Mouse (Mus musculus) forebrain, embryonic 11.5 days (tissue): ENCODE measurements at regions not wholly inside any gene's neighbourhood (a gene's known extent, or its start where the extent isn't known, plus 50 kb on each side); places are given as distances from the start of the nearest gene placed in this dataset.

Source experiments
- ATAC-seq: fragments of 200-750 bp; cut with Nextera tagmentation; replicated peaks from 2 replicates; pipeline ENCODE4 v1.8.0; 2017; ENCODE audit warnings: moderate TSS enrichment; ENCODE audit not compliant: low FRiP score
- DNase-seq: peaks from one replicate; pipeline ENCODE4 v3.0.0-alpha.2; 2017; ENCODE audit warnings: low spot score
- H3K27ac ChIP-seq: fragments of 300-500 bp; sonication (generic); 2 replicates; pipeline ENCODE4 v1.5.1; 2014; ENCODE audit warnings: low read depth, low read length
- H3K27me3 ChIP-seq: fragments of 300-500 bp; sonication (generic); 2 replicates; pipeline ENCODE4 v1.6.1; 2014; ENCODE audit warnings: mild to moderate bottlenecking, low read length, mixed read lengths; ENCODE audit not compliant: control insufficient read depth, insufficient read depth
- H3K36me3 ChIP-seq: fragments of 300-500 bp; sonication (generic); 2 replicates; pipeline ENCODE4 v1.6.1; 2014; ENCODE audit warnings: mild to moderate bottlenecking, low read length, moderate library complexity, mixed read lengths; ENCODE audit not compliant: control insufficient read depth, insufficient read depth
- H3K4me1 ChIP-seq: fragments of 300-500 bp; sonication (generic); replicated peaks from 2 replicates; pipeline ENCODE4 v1.6.1; 2014; ENCODE audit warnings: low read length, mixed read lengths; ENCODE audit not compliant: control insufficient read depth, insufficient read depth
- H3K4me2 ChIP-seq: fragments of 300-500 bp; sonication (generic); 2 replicates; pipeline ENCODE4 v1.6.1; 2014; ENCODE audit warnings: low read depth, mild to moderate bottlenecking, low read length, moderate library complexity, mixed read lengths; ENCODE audit not compliant: severe bottlenecking
- H3K4me3 ChIP-seq: fragments of 300-500 bp; sonication (generic); 2 replicates; pipeline ENCODE4 v1.5.1; 2014; ENCODE audit warnings: low read depth, low read length
- H3K9ac ChIP-seq: fragments of 300-500 bp; sonication (generic); 2 replicates; pipeline ENCODE4 v1.6.1; 2014; ENCODE audit warnings: low read length
- H3K9me3 ChIP-seq: fragments of 300-500 bp; sonication (generic); 2 replicates; pipeline ENCODE4 v1.6.1; 2016; ENCODE audit warnings: low read length, mixed read lengths; ENCODE audit not compliant: control insufficient read depth
- WGBS: fragments of 180-500 bp; shearing (Covaris S2); extraction: QIAGEN DNeasy Blood & Tissue Kit; methylation state at CpG from one replicate; pipeline ENCODE4 v1.1.7; 2014; 5-methylcytosine and 5-hydroxymethylcytosine counted together

DNA sequence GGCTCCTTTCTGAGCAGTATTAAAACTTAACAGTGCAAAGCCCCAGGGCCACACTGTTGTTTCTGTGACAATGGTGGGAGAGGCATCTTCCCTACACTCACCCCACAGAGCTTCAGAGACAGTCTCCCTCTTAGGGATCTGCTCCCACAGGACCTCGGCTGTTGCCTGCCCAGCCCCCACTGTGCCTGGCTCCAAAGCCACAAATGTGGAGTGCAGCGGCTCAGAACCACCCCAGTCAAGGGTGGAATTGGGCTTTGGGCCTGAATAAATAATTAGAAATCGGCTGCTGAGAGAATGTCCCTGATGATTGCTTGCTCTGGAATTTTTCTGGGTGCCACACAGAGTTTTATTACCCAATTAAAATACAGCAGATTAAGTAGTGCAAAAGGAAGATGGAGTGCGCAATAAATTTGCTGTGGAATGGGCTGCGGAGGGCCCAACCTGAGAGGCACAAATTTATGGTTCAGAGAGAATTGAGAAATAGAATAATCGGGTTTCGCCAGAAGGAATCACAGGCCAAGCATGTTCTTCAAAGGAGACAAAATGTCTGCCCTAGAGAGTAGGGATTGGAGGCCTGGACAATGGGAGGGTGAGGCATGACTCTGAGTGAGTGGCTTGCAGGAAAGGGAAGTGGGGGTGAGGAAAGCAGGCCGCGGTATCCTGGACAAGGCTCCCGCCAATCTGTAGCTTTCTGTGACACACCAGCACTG, 56.4 kb downstream of the Cd24a start:
- no peak for DNase-seq
- Histone ChIP-seq H3K4me2 (no peak overlapping the region), H3K36me3 (no peaks in the 10 kb centered on the region), H3K4me1 (no peaks in the 10 kb centered on the region), H3K4me3 (no peak overlapping the region), H3K9me3 (no peaks in the 10 kb centered on the region), H3K27ac (no peak overlapping the region), H3K9ac (no peak overlapping the region), H3K27me3 (no peaks in the 10 kb centered on the region)
- ATAC-seq: no peak
- 89% methylated on average over 10 of the region's 10 CpGs for WGBS

GRCm38 (mm10) chr10:43641169-43641945, 63.3 kb downstream of the Cd24a start:
- H3K36me3 ChIP-seq: no peaks in the 10 kb centered on the region
- no peak for ATAC-seq
- H3K27ac ChIP-seq: no peak overlapping the region
- no peaks in the 10 kb centered on the region for H3K27me3 ChIP-seq
- no peak for DNase-seq
- no peaks in the 10 kb centered on the region for H3K9me3 ChIP-seq
- H3K4me3 ChIP-seq: no peak overlapping the region
- H3K4me1 ChIP-seq: no peaks in the 10 kb centered on the region
- no peak overlapping the region for H3K4me2 ChIP-seq
- WGBS: 80% methylated on average over 14 of the region's 14 CpGs
- H3K9ac ChIP-seq: no peak overlapping the region

- Histone ChIP-seq H3K4me2 (no peak overlapping the region), H3K9me3 (no peaks in the 10 kb centered on the region), H3K27me3 (no peaks in the 10 kb centered on the region), H3K9ac (no peak overlapping the region), H3K36me3 (no peaks in the 10 kb centered on the region), H3K4me1 (0 out of 2 replicates have a peak, but pooled peaks cover 3% of the 10 kb centered on the region), H3K27ac (no peak overlapping the region), H3K4me3 (no peak overlapping the region)
- ATAC-seq (no peak), DNase-seq (no peak)
- WGBS: 80% methylated on average over 4 of the region's 4 CpGs
Measured at GRCm38 (mm10) chr10:43646326-43646725, 68.2 kb downstream of the Cd24a start.

DNA sequence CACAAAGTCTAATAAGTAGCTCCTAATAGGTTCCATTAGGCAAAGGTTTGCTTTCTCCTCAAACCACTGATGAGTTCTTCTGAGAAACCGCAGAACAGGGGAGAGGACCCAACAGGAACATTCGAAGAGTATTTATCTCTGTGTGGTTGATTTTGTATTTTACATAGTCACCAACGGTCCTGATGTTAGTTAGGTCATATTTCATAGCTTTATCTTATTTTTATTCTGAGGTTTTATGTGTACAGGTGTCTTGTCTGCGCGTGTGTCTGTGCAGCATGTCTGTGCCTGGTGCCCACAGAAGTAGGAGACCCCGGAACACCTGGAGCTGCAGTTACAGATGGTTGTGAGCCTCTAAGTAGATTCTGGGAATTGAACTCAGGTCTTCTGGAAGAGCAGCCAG, 68.9 kb downstream of the Cd24a start:
- Histone ChIP-seq H3K4me2 (no peak overlapping the region), H3K27ac (no peak overlapping the region), H3K9me3 (no peaks in the 10 kb centered on the region), H3K27me3 (no peaks in the 10 kb centered on the region), H3K4me1 (0 out of 2 replicates have a peak, but pooled peaks cover 3% of the 10 kb centered on the region), H3K36me3 (no peaks in the 10 kb centered on the region), H3K9ac (no peak overlapping the region), H3K4me3 (no peak overlapping the region)
- DNase-seq: no peak
- WGBS: 92% methylated on average over 6 of the region's 6 CpGs
- ATAC-seq: no peak

DNA sequence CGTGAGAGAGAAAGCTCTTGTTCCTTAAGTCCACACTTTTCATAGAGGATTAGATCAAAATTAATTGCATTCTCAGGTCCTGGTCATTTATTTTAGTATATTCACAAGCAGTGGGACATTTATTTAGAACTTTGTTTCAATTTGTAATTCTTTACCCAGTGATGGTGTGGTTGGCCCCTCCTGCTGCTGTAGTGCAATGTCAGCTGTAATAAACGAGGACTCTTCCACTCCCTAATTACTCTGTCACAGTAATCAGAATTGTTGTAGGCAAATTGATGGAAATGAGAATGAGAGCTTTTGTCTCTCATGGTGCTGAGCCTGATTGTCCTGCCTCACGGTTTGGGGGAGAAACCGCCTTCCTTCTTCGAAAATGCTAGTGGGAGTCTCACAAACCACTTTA, 70.1 kb downstream of the Cd24a start:
- H3K27me3 ChIP-seq: no peaks in the 10 kb centered on the region
- ATAC-seq (no peak), DNase-seq (no peak)
- H3K4me1 ChIP-seq: 0 out of 2 replicates have a peak, but pooled peaks cover 3% of the 10 kb centered on the region
- no peaks in the 10 kb centered on the region for H3K36me3 ChIP-seq
- no peak overlapping the region for H3K9ac ChIP-seq
- H3K4me2 ChIP-seq: no peak overlapping the region
- H3K4me3 ChIP-seq: no peak overlapping the region
- 54% methylated on average over 5 of the region's 5 CpGs for WGBS
- no peak overlapping the region for H3K27ac ChIP-seq
- H3K9me3 ChIP-seq: no peaks in the 10 kb centered on the region

GRCm38 (mm10) chr10:43648815-43649447, 70.8 kb downstream of the Cd24a start:
- Histone ChIP-seq H3K4me3 (no peak overlapping the region), H3K27me3 (no peaks in the 10 kb centered on the region), H3K9me3 (no peaks in the 10 kb centered on the region), H3K27ac (no peak overlapping the region), H3K4me1 (0 out of 2 replicates have a peak, but pooled peaks cover 3% of the 10 kb centered on the region), H3K36me3 (no peaks in the 10 kb centered on the region), H3K9ac (no peak overlapping the region), H3K4me2 (no peak overlapping the region)
- ATAC-seq: no peak
- no peak for DNase-seq
- 88% methylated on average over 6 of the region's 6 CpGs for WGBS

DNA sequence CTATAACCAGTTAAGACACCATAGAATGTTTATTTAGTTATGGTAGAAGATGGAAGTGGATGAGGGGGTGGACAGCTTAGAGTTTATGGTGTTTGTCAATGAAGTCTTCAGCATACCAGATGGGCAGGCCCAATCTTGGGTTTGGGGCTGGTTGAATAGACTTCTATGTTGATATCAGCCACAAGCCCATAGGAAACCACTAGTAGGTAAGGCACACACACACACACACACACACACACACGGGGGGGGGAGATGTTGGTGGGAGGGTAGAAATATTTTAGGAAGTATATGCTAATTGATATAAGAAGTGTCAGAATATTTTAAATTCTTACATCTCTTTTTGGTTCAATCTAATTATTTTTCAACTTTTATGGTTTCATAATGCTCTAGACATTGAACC, 72.4 kb downstream of the Cd24a start:
- H3K4me2 ChIP-seq: no peak overlapping the region
- DNase-seq: no peak
- H3K9ac ChIP-seq: no peak overlapping the region
- no peaks in the 10 kb centered on the region for H3K9me3 ChIP-seq
- H3K27ac ChIP-seq: no peak overlapping the region
- no peak for ATAC-seq
- H3K27me3 ChIP-seq: no peaks in the 10 kb centered on the region
- 76% methylated on average over 1 of the region's 1 CpGs for WGBS
- H3K4me3 ChIP-seq: no peak overlapping the region
- H3K4me1 ChIP-seq: 0 out of 2 replicates have a peak, but pooled peaks cover 3% of the 10 kb centered on the region
- no peaks in the 10 kb centered on the region for H3K36me3 ChIP-seq

DNA sequence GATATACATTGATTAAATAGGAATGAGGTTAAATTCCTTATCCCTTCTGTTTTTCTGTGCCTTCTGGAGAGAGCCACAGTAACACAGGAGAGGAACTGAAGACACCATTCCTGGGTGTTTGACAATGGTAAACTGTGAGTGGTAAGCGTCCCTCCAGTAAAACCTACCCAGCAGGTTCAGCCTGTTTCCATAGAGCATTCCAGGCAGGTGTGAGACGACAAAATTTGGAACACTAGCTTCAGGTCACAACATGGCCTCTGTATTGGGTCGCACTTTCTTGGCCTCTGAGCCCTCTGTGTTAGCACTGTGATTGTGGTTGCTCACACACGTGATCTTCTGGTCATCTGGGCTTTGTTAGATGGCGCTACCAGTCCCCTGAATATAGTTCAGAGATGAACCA, 73.4 kb downstream of the Cd24a start:
- WGBS: 80% methylated on average over 5 of the region's 5 CpGs
- Histone ChIP-seq H3K4me1 (0 out of 2 replicates have a peak, but pooled peaks cover 3% of the 10 kb centered on the region), H3K27ac (no peak overlapping the region), H3K4me2 (no peak overlapping the region), H3K9ac (no peak overlapping the region), H3K4me3 (no peak overlapping the region), H3K27me3 (no peaks in the 10 kb centered on the region), H3K9me3 (no peaks in the 10 kb centered on the region), H3K36me3 (no peaks in the 10 kb centered on the region)
- ATAC-seq: no peak
- no peak for DNase-seq
